Mouse (Mus musculus): ENCODE measurements at regions not wholly inside any gene's neighbourhood (a gene's known extent, or its start where the extent isn't known, plus 50 kb on each side); places are given as distances from the start of the nearest gene placed in this dataset.
A peak's percentile ranks its signal among the peaks of the same experiment; 100 is the strongest.

DNA sequence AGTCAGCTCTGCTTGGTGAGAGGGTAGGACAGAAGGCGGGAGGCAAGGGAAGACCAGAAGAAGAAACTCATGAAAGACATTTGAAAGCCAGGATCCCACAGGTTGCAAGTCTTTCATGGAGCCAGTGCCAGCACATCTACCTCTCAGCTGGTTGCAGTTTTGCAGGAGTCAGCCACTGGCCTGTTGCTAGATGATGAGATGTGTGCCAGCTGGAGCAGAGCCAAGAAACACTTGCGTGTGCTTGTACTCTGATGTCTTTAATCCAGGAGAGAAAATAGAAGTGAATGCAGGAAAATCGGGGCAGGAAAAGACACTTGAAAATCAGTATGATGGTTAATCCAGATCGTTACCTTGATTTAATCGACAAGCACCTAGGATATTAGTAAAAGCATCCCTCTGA lies 181.9 kb upstream of the Gadl1 start:
- peak; percentile 30 for DNase-seq (ENCODE audit: low spot score)
- H3K36me3 ChIP-seq (ENCODE audit: control insufficient read depth, insufficient read depth, low read length) = no peaks in the 10 kb centered on the region
- H3K4me2 ChIP-seq (replicated peaks; ENCODE audit: low read depth) = no peak overlapping the region
- no peaks in the 10 kb centered on the region for H3K27me3 ChIP-seq (ENCODE audit: control insufficient read depth, insufficient read depth, low read length)
- H3K27ac ChIP-seq (replicated peaks) = no peak overlapping the region
- H3K4me1 ChIP-seq (replicated peaks; ENCODE audit: control insufficient read depth, insufficient read depth) = no peaks in the 10 kb centered on the region
- TF ChIP-seq EP300 (optimal IDR thresholded peaks at IDR 0.05) = no peak
- TF ChIP-seq CTCF (IDR thresholded peaks at IDR 0.05; ENCODE audit: low read depth) = no peak
- no peak overlapping the region for H3K9ac ChIP-seq (ENCODE audit: low read length)
- ATAC-seq (ENCODE audit: low FRiP score, low TSS enrichment) = no peak
- H3K4me3 ChIP-seq (ENCODE audit: low read depth, low read length) = no peak overlapping the region
- WGBS = 43% methylated on average over 5 of the region's 5 CpGs
- no peaks in the 10 kb centered on the region for H3K9me3 ChIP-seq (ENCODE audit: control insufficient read depth, low read length)

DNA sequence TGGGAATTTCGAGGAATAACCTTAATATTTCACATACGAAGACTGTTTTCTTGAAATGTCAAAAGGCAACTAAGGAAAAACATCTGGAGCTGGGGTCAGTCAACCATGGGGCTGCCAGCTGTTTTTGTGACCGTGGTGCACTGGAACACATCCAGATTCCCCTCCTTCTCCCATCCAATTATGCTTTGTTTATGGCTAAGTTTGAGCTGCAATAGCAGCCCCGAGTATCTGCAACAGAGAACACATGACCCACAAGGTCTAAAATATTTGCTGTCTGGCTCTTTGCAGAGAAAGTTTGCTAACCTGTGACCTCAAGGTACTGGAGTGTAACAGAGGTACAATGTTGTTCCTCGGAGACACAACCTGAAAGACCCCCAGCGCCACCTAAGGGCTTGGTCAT lies 177.7 kb upstream of the Gadl1 start:
- H3K27ac ChIP-seq (replicated peaks) = no peak overlapping the region
- TF ChIP-seq EP300 (optimal IDR thresholded peaks at IDR 0.05) (no peak), CTCF (IDR thresholded peaks at IDR 0.05; ENCODE audit: low read depth) (peak; percentile 35)
- no peaks in the 10 kb centered on the region for H3K4me1 ChIP-seq (replicated peaks; ENCODE audit: control insufficient read depth, insufficient read depth)
- no peaks in the 10 kb centered on the region for H3K36me3 ChIP-seq (ENCODE audit: control insufficient read depth, insufficient read depth, low read length)
- H3K4me2 ChIP-seq (replicated peaks; ENCODE audit: low read depth) = no peak overlapping the region
- no peaks in the 10 kb centered on the region for H3K9me3 ChIP-seq (ENCODE audit: control insufficient read depth, low read length)
- 37% methylated on average over 6 of the region's 6 CpGs for WGBS
- H3K27me3 ChIP-seq (ENCODE audit: control insufficient read depth, insufficient read depth, low read length) = no peaks in the 10 kb centered on the region
- DNase-seq (ENCODE audit: low spot score) (no peak), ATAC-seq (ENCODE audit: low FRiP score, low TSS enrichment) (no peak)
- no peak overlapping the region for H3K9ac ChIP-seq (ENCODE audit: low read length)
- no peak overlapping the region for H3K4me3 ChIP-seq (ENCODE audit: low read depth, low read length)

DNA sequence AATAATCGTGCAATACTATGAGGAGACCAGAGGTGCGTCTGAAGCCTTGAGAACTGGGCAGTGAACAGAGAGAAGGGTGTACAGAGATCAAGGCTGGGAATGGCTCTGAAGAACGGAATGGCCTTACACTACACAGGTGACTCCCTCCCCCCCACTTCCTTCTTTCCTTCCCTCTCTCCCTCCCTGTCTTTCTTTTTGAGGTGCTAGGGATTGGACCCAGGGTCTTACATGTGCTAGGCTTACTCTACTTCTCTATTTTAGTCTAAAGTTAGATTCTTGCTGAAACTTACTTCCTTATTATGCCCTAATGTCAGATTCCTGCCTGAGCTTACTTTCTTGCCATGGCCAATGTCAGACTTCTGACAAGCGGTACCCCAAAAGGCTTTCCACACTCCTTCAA lies 176.2 kb upstream of the Gadl1 start:
- Histone ChIP-seq H3K36me3 (ENCODE audit: control insufficient read depth, insufficient read depth, low read length) (no peaks in the 10 kb centered on the region), H3K27me3 (ENCODE audit: control insufficient read depth, insufficient read depth, low read length) (no peaks in the 10 kb centered on the region), H3K27ac (replicated peaks) (no peak overlapping the region), H3K4me1 (replicated peaks; ENCODE audit: control insufficient read depth, insufficient read depth) (no peaks in the 10 kb centered on the region), H3K9me3 (ENCODE audit: control insufficient read depth, low read length) (no peaks in the 10 kb centered on the region), H3K4me3 (ENCODE audit: low read depth, low read length) (no peak overlapping the region), H3K9ac (ENCODE audit: low read length) (no peak overlapping the region), H3K4me2 (replicated peaks; ENCODE audit: low read depth) (no peak overlapping the region)
- no peak for ATAC-seq (ENCODE audit: low FRiP score, low TSS enrichment)
- 86% methylated on average over 4 of the region's 4 CpGs for WGBS
- DNase-seq (ENCODE audit: low spot score) = no peak
- no peak for TF ChIP-seq CTCF (IDR thresholded peaks at IDR 0.05; ENCODE audit: low read depth)
- TF ChIP-seq EP300 (optimal IDR thresholded peaks at IDR 0.05) = no peak

DNA sequence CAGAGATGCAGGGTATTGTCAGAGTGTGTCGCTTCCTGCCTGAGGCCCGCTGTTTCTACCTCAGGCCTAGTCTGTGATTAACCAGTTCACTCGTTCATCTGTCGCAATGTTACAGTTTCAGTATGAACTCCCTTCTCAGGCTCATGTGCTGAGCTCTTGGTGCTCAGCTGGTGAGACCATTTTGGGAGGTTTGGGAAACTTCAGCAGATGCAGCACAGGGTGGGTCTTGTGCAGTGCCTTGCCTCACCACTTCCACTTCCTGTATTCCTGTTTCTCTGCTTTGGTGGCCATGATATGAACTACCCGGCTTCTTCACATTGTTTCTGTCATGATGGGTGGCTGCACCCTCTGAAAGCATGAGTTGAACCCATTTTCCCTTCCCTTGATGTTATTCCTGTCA lies 169.3 kb upstream of the Gadl1 start:
- Histone ChIP-seq H3K27ac (replicated peaks) (no peak overlapping the region), H3K9ac (ENCODE audit: low read length) (no peak overlapping the region), H3K36me3 (ENCODE audit: control insufficient read depth, insufficient read depth, low read length) (no peaks in the 10 kb centered on the region), H3K4me1 (replicated peaks; ENCODE audit: control insufficient read depth, insufficient read depth) (no peaks in the 10 kb centered on the region), H3K4me3 (ENCODE audit: low read depth, low read length) (no peak overlapping the region), H3K4me2 (replicated peaks; ENCODE audit: low read depth) (no peak overlapping the region), H3K9me3 (ENCODE audit: control insufficient read depth, low read length) (no peaks in the 10 kb centered on the region), H3K27me3 (ENCODE audit: control insufficient read depth, insufficient read depth, low read length) (no peaks in the 10 kb centered on the region)
- WGBS = 83% methylated on average over 5 of the region's 5 CpGs
- TF ChIP-seq EP300 (optimal IDR thresholded peaks at IDR 0.05) = no peak
- TF ChIP-seq CTCF (IDR thresholded peaks at IDR 0.05; ENCODE audit: low read depth) = no peak
- ATAC-seq (ENCODE audit: low FRiP score, low TSS enrichment) = no peak
- DNase-seq (ENCODE audit: low spot score) = no peak

DNA sequence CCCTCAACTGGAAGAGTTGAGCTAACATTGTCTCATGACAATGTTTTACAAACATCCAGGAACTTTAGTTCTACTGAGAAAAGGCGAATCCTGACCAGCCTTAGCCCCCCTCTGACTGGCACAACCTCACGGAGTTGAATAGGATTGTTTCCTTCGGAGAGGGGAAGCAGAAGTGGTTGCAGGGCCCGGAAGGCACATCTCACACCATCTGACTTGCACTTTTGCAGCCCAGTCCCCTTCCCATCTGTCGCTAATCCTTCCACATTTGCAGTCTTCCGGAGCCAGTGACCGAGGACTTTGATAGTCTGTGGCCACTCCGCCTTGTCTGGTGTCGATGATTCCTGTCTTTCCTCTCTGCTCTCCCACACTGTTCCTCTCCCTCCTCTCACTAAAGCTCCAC lies 162.8 kb upstream of the Gadl1 start:
- ATAC-seq (ENCODE audit: low FRiP score, low TSS enrichment) (no peak), DNase-seq (ENCODE audit: low spot score) (no peak)
- H3K27me3 ChIP-seq (ENCODE audit: control insufficient read depth, insufficient read depth, low read length) = no peaks in the 10 kb centered on the region
- H3K4me2 ChIP-seq (replicated peaks; ENCODE audit: low read depth) = no peak overlapping the region
- H3K4me1 ChIP-seq (replicated peaks; ENCODE audit: control insufficient read depth, insufficient read depth) = no peaks in the 10 kb centered on the region
- no peaks in the 10 kb centered on the region for H3K9me3 ChIP-seq (ENCODE audit: control insufficient read depth, low read length)
- no peak overlapping the region for H3K4me3 ChIP-seq (ENCODE audit: low read depth, low read length)
- no peaks in the 10 kb centered on the region for H3K36me3 ChIP-seq (ENCODE audit: control insufficient read depth, insufficient read depth, low read length)
- no peak overlapping the region for H3K9ac ChIP-seq (ENCODE audit: low read length)
- H3K27ac ChIP-seq (replicated peaks) = no peak overlapping the region
- WGBS = 76% methylated on average over 9 of the region's 9 CpGs
- no peak for TF ChIP-seq EP300 (optimal IDR thresholded peaks at IDR 0.05)
- TF ChIP-seq CTCF (IDR thresholded peaks at IDR 0.05; ENCODE audit: low read depth) = no peak

DNA sequence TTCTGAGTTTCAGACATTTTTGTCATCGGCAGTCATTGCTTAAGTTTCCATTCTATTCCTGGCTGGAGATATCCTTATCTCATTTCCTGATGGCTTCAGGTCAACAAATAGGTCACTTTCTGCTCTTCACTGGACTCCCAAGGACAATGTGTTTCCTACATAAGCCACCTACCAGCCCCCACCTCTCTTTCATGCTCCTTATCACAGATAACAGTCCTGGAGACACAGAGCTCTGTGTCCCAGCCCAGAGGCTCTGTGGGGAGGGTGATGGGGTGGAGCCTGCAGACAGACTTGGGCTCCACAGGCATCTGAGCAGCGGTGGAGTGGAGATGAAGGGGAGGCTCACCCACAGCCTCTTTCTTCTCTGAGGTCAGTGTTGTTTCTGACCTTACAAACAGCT lies 148.8 kb upstream of the Gadl1 start:
- Histone ChIP-seq H3K27me3 (ENCODE audit: control insufficient read depth, insufficient read depth, low read length) (no peaks in the 10 kb centered on the region), H3K4me1 (replicated peaks; ENCODE audit: control insufficient read depth, insufficient read depth) (no peaks in the 10 kb centered on the region), H3K9ac (ENCODE audit: low read length) (no peak overlapping the region), H3K4me2 (replicated peaks; ENCODE audit: low read depth) (no peak overlapping the region), H3K27ac (replicated peaks) (no peak overlapping the region), H3K9me3 (ENCODE audit: control insufficient read depth, low read length) (no peaks in the 10 kb centered on the region), H3K4me3 (ENCODE audit: low read depth, low read length) (no peak overlapping the region), H3K36me3 (ENCODE audit: control insufficient read depth, insufficient read depth, low read length) (no peaks in the 10 kb centered on the region)
- ATAC-seq (ENCODE audit: low FRiP score, low TSS enrichment) (no peak), DNase-seq (ENCODE audit: low spot score) (no peak)
- WGBS = 16% methylated on average over 2 of the region's 2 CpGs
- TF ChIP-seq EP300 (optimal IDR thresholded peaks at IDR 0.05) (no peak), CTCF (IDR thresholded peaks at IDR 0.05; ENCODE audit: low read depth) (no peak)

All from stomach, postnatal 0 days (tissue).